ENCODE assay signal across 18 mouse cellular contexts in genomic region chr9:101908849-101909248, GRCm38 (mm10). TPM values are rescaled to one million over a fixed set of nuclear protein-coding genes. Genes with fewer than 3 reads are reported as not detected.
DNase-seq lines count a peak whose midpoint lies in the region; ATAC-seq and TF ChIP-seq lines count a peak whose summit lies in the region.
"Had no signal": no experiment of that assay in that cellular context is flagged by ENCODE, and none has a peak within 500 bp of the region (broad histone marks: within the 10 kb centered on the region; RNA-seq: fewer than 3 reads in every experiment).

No protein-coding gene starts in this region.

- TF ChIP-seq CTCF in lung, embryonic 14.5 days (IDR thresholded peaks at IDR 0.05; ENCODE audit: low read depth), result no peak
- no peak for TF ChIP-seq CTCF in lung, adult 2 months (IDR thresholded peaks at IDR 0.05; ENCODE audit: insufficient read depth, low read length)
- no peak for TF ChIP-seq CTCF in hindbrain, postnatal 0 days (IDR thresholded peaks at IDR 0.05; ENCODE audit: low read depth)
- no peak for TF ChIP-seq CTCF in layer of hippocampus, adult 2 months (conservative IDR thresholded peaks at IDR 0.05)

- H3K4me1 ChIP-seq in lung, embryonic 14.5 days (ENCODE audit: insufficient read depth), result peaks cover 10% of the 10 kb centered on the region; the same call in 1 of the 2 replicates
- H3K4me1 ChIP-seq in lung, adult 2 months (ENCODE audit: control insufficient read depth, insufficient read depth, low read length), result no peaks in the 10 kb centered on the region
- peaks cover 34% of the 10 kb centered on the region for H3K4me1 ChIP-seq in forebrain, embryonic 13.5 days
- H3K4me1 ChIP-seq in hindbrain, postnatal 0 days (ENCODE audit: insufficient read depth, low read length), result peaks cover 18% of the 10 kb centered on the region
- H3K4me1 ChIP-seq in neural tube, embryonic 12.5 days, result peaks cover 20% of the 10 kb centered on the region

- no peak overlapping the region for H3K9ac ChIP-seq in lung, embryonic 14.5 days
- no peak overlapping the region for H3K9ac ChIP-seq in forebrain, embryonic 13.5 days
- H3K9ac ChIP-seq in hindbrain, postnatal 0 days (replicated peaks; ENCODE audit: low read length), result no peak overlapping the region
- H3K9ac ChIP-seq in neural tube, embryonic 12.5 days, result no peak overlapping the region
- H3K9ac ChIP-seq: liver, embryonic 14.5 days had no signal

- no peaks in the 10 kb centered on the region for H3K27me3 ChIP-seq in lung, embryonic 14.5 days (ENCODE audit: insufficient read depth, low read length)
- no peaks in the 10 kb centered on the region for H3K27me3 ChIP-seq in forebrain, embryonic 13.5 days
- no peaks in the 10 kb centered on the region for H3K27me3 ChIP-seq in hindbrain, postnatal 0 days (ENCODE audit: insufficient read depth, low read length)
- H3K27me3 ChIP-seq in neural tube, embryonic 12.5 days (replicated peaks), result no peaks in the 10 kb centered on the region

- H3K9me3 ChIP-seq in lung, embryonic 14.5 days (ENCODE audit: low read depth, low read length), result no peaks in the 10 kb centered on the region
- no peaks in the 10 kb centered on the region for H3K9me3 ChIP-seq in forebrain, embryonic 13.5 days (replicated peaks)
- no peaks in the 10 kb centered on the region for H3K9me3 ChIP-seq in hindbrain, postnatal 0 days (ENCODE audit: low read length)
- H3K9me3 ChIP-seq in neural tube, embryonic 12.5 days, result no peaks in the 10 kb centered on the region

- H3K27ac ChIP-seq in lung, embryonic 14.5 days (ENCODE audit: low read depth), result no peak overlapping the region
- peak overlapping the region; percentile 49 for H3K27ac ChIP-seq in forebrain, embryonic 13.5 days
- H3K27ac ChIP-seq in hindbrain, postnatal 0 days, result no peak overlapping the region
- H3K27ac ChIP-seq in neural tube, embryonic 12.5 days, result no peak overlapping the region
- H3K27ac ChIP-seq in layer of hippocampus, adult 2 months, result no peak overlapping the region
- H3K27ac ChIP-seq: liver, embryonic 14.5 days had no signal

- WGBS in lung, embryonic 14.5 days, result 52% methylated on average over 5 of the region's 5 CpGs
- 72% methylated on average over 5 of the region's 5 CpGs for WGBS in lung, adult 2 months
- 10% methylated on average over 5 of the region's 5 CpGs for WGBS in forebrain, embryonic 13.5 days
- WGBS in hindbrain, postnatal 0 days, result 18% methylated on average over 5 of the region's 5 CpGs
- 24% methylated on average over 5 of the region's 5 CpGs for WGBS in neural tube, embryonic 12.5 days

- no peak overlapping the region for H3K4me2 ChIP-seq in lung, embryonic 14.5 days
- H3K4me2 ChIP-seq in forebrain, embryonic 13.5 days, result 0 out of 2 replicates have a peak overlapping the region, but pooled peaks have one; percentile 16
- H3K4me2 ChIP-seq in hindbrain, postnatal 0 days (ENCODE audit: low read depth, low read length), result no peak overlapping the region
- H3K4me2 ChIP-seq in neural tube, embryonic 12.5 days (replicated peaks), result no peak overlapping the region

- peak; percentile 23; the same call in 1 of the 2 replicates for ATAC-seq in lung, embryonic 14.5 days (ENCODE audit: insufficient read depth)
- ATAC-seq in forebrain, embryonic 13.5 days, result peak; percentile 79
- peak; percentile 82 for ATAC-seq in hindbrain, postnatal 0 days
- peak; percentile 81 for ATAC-seq in neural tube, embryonic 12.5 days (ENCODE audit: low FRiP score, low read depth)

- H3K36me3 ChIP-seq in lung, embryonic 14.5 days (ENCODE audit: insufficient read depth), result no peaks in the 10 kb centered on the region
- no peaks in the 10 kb centered on the region for H3K36me3 ChIP-seq in forebrain, embryonic 13.5 days (ENCODE audit: poor library complexity, severe bottlenecking)
- H3K36me3 ChIP-seq in hindbrain, postnatal 0 days (ENCODE audit: insufficient read depth, low read length), result no peaks in the 10 kb centered on the region
- H3K36me3 ChIP-seq in neural tube, embryonic 12.5 days, result no peaks in the 10 kb centered on the region

- TF ChIP-seq POLR2A in lung, adult 2 months (IDR thresholded peaks at IDR 0.05; ENCODE audit: borderline replicate concordance, extremely low read depth, low read depth, low read length), result no peak

- DNase-seq in lung, embryonic 14.5 days, result peak; percentile 15
- no peak for DNase-seq in lung, adult 2 months
- DNase-seq in hindbrain, postnatal 0 days (ENCODE audit: low spot score), result peak; percentile 57
- no peak for DNase-seq in layer of hippocampus, adult 2 months (ENCODE audit: low spot score in 2 of 2)
- no peak for DNase-seq in cerebellum, adult 18-20 months
- DNase-seq in layer of hippocampus, postnatal 36 days, result no peak
- DNase-seq: cerebellum, postnatal 14 days; gastrocnemius, postnatal 25 days; kidney, adult 18-20 months had no signal

- H3K4me3 ChIP-seq in lung, embryonic 14.5 days (ENCODE audit: low read depth, low read length), result no peak overlapping the region
- H3K4me3 ChIP-seq in lung, adult 2 months (replicated peaks; ENCODE audit: extremely low read depth, low read depth, low read length), result no peak overlapping the region
- H3K4me3 ChIP-seq in forebrain, embryonic 13.5 days, result no peak overlapping the region
- no peak overlapping the region for H3K4me3 ChIP-seq in hindbrain, postnatal 0 days (ENCODE audit: low read length)
- no peak overlapping the region for H3K4me3 ChIP-seq in neural tube, embryonic 12.5 days
- H3K4me3 ChIP-seq in layer of hippocampus, adult 2 months, result no peak overlapping the region
- H3K4me3 ChIP-seq: erythroblast, embryonic 14.5 days had no signal

RNA-seq across cellular contexts. Expression of gene 9630041A04Rik, which starts 47.2 kb away (rescaled TPM):
- 0.24 TPM in 1 of 2 replicates, not detected in the other for polyA plus RNA-seq in lung, embryonic 14.5 days (2014; fragmentation: Nextera tagmentation; extraction: Ambion mirVana)
- not detected in 2 replicates for polyA plus RNA-seq in lung, adult 2 months (2012; rRNA removed)
- 0.26 and 0.30 TPM in 2 replicates for polyA plus RNA-seq in forebrain, embryonic 13.5 days (2015; fragmentation: Nextera tagmentation; extraction: Ambion mirVana)
- total RNA-seq in hindbrain, postnatal 0 days (2014; rRNA removed), result not detected in 2 replicates
- 0.24 and 0.52 TPM in 2 replicates for polyA plus RNA-seq in hindbrain, postnatal 0 days (2015; fragmentation: Nextera tagmentation; extraction: Ambion mirVana)
- 0.20 and 0.22 TPM in 2 replicates for polyA plus RNA-seq in neural tube, embryonic 12.5 days (2016; fragmentation: Nextera tagmentation; extraction: Ambion mirVana)
- not detected for total RNA-seq in layer of hippocampus, adult 2 months (2021)
- not detected for total RNA-seq in layer of hippocampus, postnatal 36 days (2021)
- total RNA-seq: ES-E14; gastrocnemius, postnatal 25 days; heart, postnatal 25 days; left cerebral cortex, postnatal 25 days; megakaryocyte progenitor cell, adult 5-6 weeks had no signal
- polyA plus RNA-seq: erythroblast, embryonic 14.5 days; large intestine, adult 2 months; liver, embryonic 14.5 days had no signal

Comparison
In these comparisons a context has a peak if more than half of its experiments do, and no peak if none do; other contexts are left out.
1. DNase-seq: peak in lung, embryonic 14.5 days (single experiment) and hindbrain, postnatal 0 days (single experiment); none in lung, adult 2 months (single experiment), layer of hippocampus, adult 2 months (0 of 2), cerebellum, adult 18-20 months (0 of 2) and layer of hippocampus, postnatal 36 days (0 of 2).
2. ATAC-seq: peak in every context shown above with its lines; median percentile 82 in hindbrain, postnatal 0 days; 81 in neural tube, embryonic 12.5 days; 79 in forebrain, embryonic 13.5 days; 23 in lung, embryonic 14.5 days.